Mouse (Mus musculus): ENCODE measurements around the gene Tedc1.
"Not testable (repeated sequence)": the region's sequence is repeated elsewhere in the genome, so short reads cannot be mapped to it uniquely, and the experiment has no call there.

DNA sequence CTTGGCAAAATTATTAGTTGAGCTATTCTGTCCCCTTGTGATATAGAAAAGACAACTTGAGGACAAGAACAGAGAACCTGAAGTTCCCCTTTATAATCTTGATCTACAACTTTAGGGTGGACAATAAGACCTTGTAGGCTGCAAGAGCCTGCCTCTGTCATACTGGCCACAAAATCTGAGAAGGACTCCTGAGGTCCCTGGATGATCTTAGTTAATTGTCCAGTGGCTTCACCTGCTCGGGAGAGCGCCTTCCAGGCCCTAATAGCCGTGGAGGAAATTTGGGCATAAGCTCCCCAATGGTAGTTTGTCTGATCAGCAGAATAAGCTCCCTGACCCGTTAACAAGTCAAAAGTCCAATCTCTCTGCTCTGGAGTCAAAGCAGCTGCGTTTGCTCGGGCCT lies 42.9 kb downstream of the Tedc1 start:
- not testable (repeated sequence) for TF ChIP-seq CTCF (IDR thresholded peaks at IDR 0.05; ENCODE audit: control insufficient read depth, insufficient read depth, insufficient read length); MYOD1 (IDR thresholded peaks at IDR 0.05; ENCODE audit: control insufficient read depth, insufficient read length, low read depth); MAX (IDR thresholded peaks at IDR 0.05); USF1 (IDR thresholded peaks at IDR 0.05; ENCODE audit: low read depth); CEBPB (IDR thresholded peaks at IDR 0.05; ENCODE audit: low read depth); FOSL1 (IDR thresholded peaks at IDR 0.05; ENCODE audit: insufficient read depth, low read length, poor library complexity, severe bottlenecking); MYOG (IDR thresholded peaks at IDR 0.05; ENCODE audit: control insufficient read depth, extremely low read depth, insufficient read length)

All from C2C12 (cell line).